Mouse (Mus musculus): ENCODE measurements at regions not wholly inside any gene's neighbourhood (a gene's known extent, or its start where the extent isn't known, plus 50 kb on each side); places are given as distances from the start of the nearest gene placed in this dataset.

DNA sequence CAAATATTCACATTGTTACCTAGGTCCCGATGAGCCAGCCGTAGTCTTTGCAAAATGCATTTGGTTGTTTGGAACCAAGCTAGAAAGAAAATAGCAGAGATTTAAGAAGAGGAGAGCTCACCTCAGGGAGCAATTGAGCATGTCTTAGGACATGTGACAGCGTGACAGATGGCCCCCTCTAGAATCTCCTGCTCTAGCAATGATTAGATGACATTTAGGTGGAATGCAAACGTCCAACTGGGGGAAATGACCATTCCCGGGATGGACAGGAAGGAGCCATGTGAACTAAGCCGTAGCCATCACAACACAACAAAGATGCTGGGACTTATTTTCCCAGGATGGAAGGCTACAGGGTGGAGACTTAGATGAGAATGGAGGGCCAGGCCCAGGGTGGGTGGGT lies 57.0 kb upstream of the Nepro start:
- no peak for TF ChIP-seq CHD2 (IDR thresholded peaks at IDR 0.05; ENCODE audit: low read length)
- TF ChIP-seq EP300 (IDR thresholded peaks at IDR 0.05; ENCODE audit: low read depth in 1 of 2, low read length in 2 of 2): no peak
- TF ChIP-seq RCOR1 (IDR thresholded peaks at IDR 0.05; ENCODE audit: low read depth, low read length): no peak
- TF ChIP-seq ZKSCAN1 (IDR thresholded peaks at IDR 0.05; ENCODE audit: low read depth, low read length): no peak
- TF ChIP-seq ZNF384 (IDR thresholded peaks at IDR 0.05; ENCODE audit: low read depth, low read length): no peak
- no peak for TF ChIP-seq GATA1 (IDR thresholded peaks at IDR 0.05; ENCODE audit: low read depth, low read length)
- no peak for TF ChIP-seq TAL1 (IDR thresholded peaks at IDR 0.05; ENCODE audit: low read length)
- TF ChIP-seq HCFC1 (IDR thresholded peaks at IDR 0.05; ENCODE audit: low read depth, low read length): no peak
- no peak for TF ChIP-seq CTCF (IDR thresholded peaks at IDR 0.05 in 2 of 3, conservative IDR thresholded peaks at IDR 0.05 in 1 of 3; ENCODE audit: control insufficient read depth in 1 of 3, insufficient read depth in 1 of 3, low read depth in 2 of 3, low read length in 3 of 3, poor library complexity in 1 of 3, severe bottlenecking in 1 of 3)
- no peak for TF ChIP-seq POLR2A (IDR thresholded peaks at IDR 0.05; ENCODE audit: control insufficient read depth in 1 of 2, insufficient read depth in 1 of 2, low read depth in 1 of 2, low read length in 2 of 2, poor library complexity in 1 of 2)
- no peak for TF ChIP-seq ZMIZ1 (IDR thresholded peaks at IDR 0.05; ENCODE audit: low read depth, low read length)
- TF ChIP-seq SIN3A (IDR thresholded peaks at IDR 0.05; ENCODE audit: low read length): no peak

Measured in MEL (cell line).